ENCODE assay signal across 27 mouse cellular contexts in the genomic region with DNA sequence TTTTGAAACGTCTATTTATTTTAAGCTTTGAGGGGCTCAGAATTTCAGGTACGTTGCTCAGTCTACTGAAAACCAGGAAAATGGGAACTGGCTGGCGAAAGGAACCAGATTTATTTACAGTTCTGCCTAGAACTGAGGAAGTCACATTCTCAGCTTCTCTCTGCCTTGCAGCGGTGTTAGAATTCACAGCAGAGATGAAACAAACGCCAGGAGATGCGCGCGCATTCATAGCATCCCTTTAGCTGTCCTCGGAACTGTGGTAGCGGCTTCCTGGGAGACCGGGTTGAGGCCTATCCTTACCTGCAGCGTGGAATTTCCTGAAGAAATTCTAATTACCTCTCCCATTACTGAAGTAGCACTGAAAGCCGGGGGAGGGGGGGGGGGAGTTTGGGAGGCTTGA. TPM values are rescaled to one million over a fixed set of nuclear protein-coding genes. Genes with fewer than 3 reads are reported as not detected.
DNase-seq lines count a peak whose midpoint lies in the region; ATAC-seq and TF ChIP-seq lines count a peak whose summit lies in the region.
"Had no signal": no experiment of that assay in that cellular context is flagged by ENCODE, and none has a peak within 500 bp of the region (broad histone marks: within the 10 kb centered on the region; RNA-seq: fewer than 3 reads in every experiment).

No protein-coding gene starts in this region.

- intact Hi-C loops in left cerebral cortex, postnatal 14 days (cut with DNase I): no loop called here
- intact Hi-C loops in left cerebral cortex, postnatal 4 days (cut with DNase I): no loop called here
- intact Hi-C loops in gastrocnemius, adult 2 months (cut with DNase I): no loop called here

- TF ChIP-seq CTCF in gastrocnemius, adult 2 months (IDR thresholded peaks at IDR 0.05): no peak

- ATAC-seq in frontal cortex, adult (ENCODE audit: low TSS enrichment): peak; percentile 73
- ATAC-seq: forebrain, embryonic 13.5 days; Patski had no signal

- H3K27ac ChIP-seq in gastrocnemius, adult 2 months: no peak overlapping the region
- H3K27ac ChIP-seq: embryonic facial prominence, embryonic 10.5 days; embryonic facial prominence, embryonic 15.5 days; forebrain, embryonic 13.5 days; hindbrain, embryonic 14.5 days; left cerebral cortex, adult 2 months; liver, embryonic 15.5 days had no signal

- DNase-seq in frontal cortex, postnatal 14 days (ENCODE audit: low spot score in 2 of 2): no peak
- DNase-seq in left cerebral cortex, postnatal 14 days (ENCODE audit: low spot score in 2 of 2): peak; percentile 54 to 62
- DNase-seq in left cerebral cortex, postnatal 4 days: no peak
- peak; percentile 43 for DNase-seq in ES-CJ7 (ENCODE audit: low read depth, low spot score)
- peak; percentile 64 for DNase-seq in right cerebral cortex, postnatal 14 days
- DNase-seq in gastrocnemius, adult 2 months: no peak
- DNase-seq: adrenal gland, adult 2 months; adrenal gland, postnatal 36 days; cerebellum, adult 2 months; cerebellum, postnatal 25 days; gastrocnemius, postnatal 14 days; kidney, adult 11 months; kidney, postnatal 14 days; layer of hippocampus, adult 9-11 months; liver; lung, embryonic 14.5 days; lung, postnatal 14 days; midbrain, embryonic 14.5 days; thymus, postnatal 14 days had no signal

- H3K4me3 ChIP-seq in gastrocnemius, adult 2 months: no peak overlapping the region
- H3K4me3 ChIP-seq: embryonic facial prominence, embryonic 10.5 days; embryonic facial prominence, embryonic 15.5 days; forebrain, embryonic 13.5 days; left cerebral cortex, adult 2 months; liver, embryonic 15.5 days had no signal

RNA-seq across cellular contexts. Expression of a gene that starts 16.4 kb away (rescaled TPM):
- 10 to 100 TPM; 44.4 to 51.5 TPM for total RNA-seq in left cerebral cortex, postnatal 14 days (2021)
- 10 to 100 TPM; 62.1 to 64.0 TPM for total RNA-seq in left cerebral cortex, postnatal 4 days (2021)
- total RNA-seq in gastrocnemius, adult 2 months (2021): 10 to 100 TPM; 25.2 to 26.0 TPM

Comparison
In these comparisons a context has a peak if more than half of its experiments do, and no peak if none do; other contexts are left out.
1. DNase-seq: peak in left cerebral cortex, postnatal 14 days (2 of 2), ES-CJ7 (single experiment) and right cerebral cortex, postnatal 14 days (single experiment); none in frontal cortex, postnatal 14 days (0 of 2), left cerebral cortex, postnatal 4 days (single experiment) and gastrocnemius, adult 2 months (single experiment).